Mouse (Mus musculus) liver, embryonic 14.5 days (tissue): ENCODE data around the gene Ang. TPM values are rescaled to one million over a fixed set of nuclear protein-coding genes. Genes with fewer than 3 reads are reported as not detected.

Experiments
- ATAC-seq: fragments of 200-750 bp; cut with Nextera tagmentation; 2 replicates; pipeline ENCODE4 v1.8.0; 2017; ENCODE audit warnings: moderate number of reproducible peaks, mild to moderate bottlenecking, moderate library complexity; ENCODE audit not compliant: insufficient read depth
- DNase-seq, 3 experiments: peaks; one replicate each; pipeline ENCODE4 v3.0.0-alpha.2; 2012 to 2013; ENCODE audit warnings: low read depth in 3 of 3, low spot score in 3 of 3
- H3K27ac ChIP-seq: fragments of 300-500 bp; sonication (generic); 2 replicates; pipeline ENCODE4 v1.5.1; 2014; ENCODE audit warnings: moderate library complexity, mild to moderate bottlenecking, control low read depth, inconsistent platforms
- H3K27me3 ChIP-seq: fragments of 300-500 bp; sonication (generic); 2 replicates; pipeline ENCODE4 v1.6.1; 2014; ENCODE audit warnings: mild to moderate bottlenecking, low read length, moderate library complexity; ENCODE audit not compliant: control insufficient read depth, insufficient read depth
- H3K36me3 ChIP-seq: fragments of 300-500 bp; sonication (generic); replicated peaks from 2 replicates; pipeline ENCODE4 v1.6.1; 2014; ENCODE audit warnings: low read depth; ENCODE audit not compliant: control insufficient read depth, insufficient read depth
- H3K4me1 ChIP-seq, 2 experiments: fragments of 200-500 bp in 1 of 2; fragments of 300-500 bp in 1 of 2; sonication (generic) in 1 of 2; replicated peaks; 2 replicates each; pipeline ENCODE4 v1.6.1; 2012 to 2014; ENCODE audit warnings: antibody characterized with exemption in 1 of 2, inconsistent platforms in 1 of 2, low read length in 1 of 2; ENCODE audit not compliant: control insufficient read depth in 2 of 2, insufficient read depth in 2 of 2
- H3K4me2 ChIP-seq: fragments of 300-500 bp; sonication (generic); 2 replicates; pipeline ENCODE4 v1.6.1; 2014; ENCODE audit warnings: low read depth, mild to moderate bottlenecking, control low read depth, moderate library complexity
- H3K4me3 ChIP-seq, 2 experiments: fragments of 200-500 bp in 1 of 2; fragments of 300-500 bp in 1 of 2; sonication (generic) in 1 of 2; 2 replicates each; pipeline ENCODE4 v1.5.1; 2012 to 2014; ENCODE audit warnings: low read depth in 2 of 2, low read length in 2 of 2, mild to moderate bottlenecking in 2 of 2, control low read depth in 1 of 2, inconsistent platforms in 1 of 2, moderate library complexity in 1 of 2; ENCODE audit not compliant: insufficient read depth in 1 of 2
- H3K9ac ChIP-seq: fragments of 300-500 bp; sonication (generic); replicated peaks from 2 replicates; pipeline ENCODE4 v1.6.1; 2014; ENCODE audit warnings: mild to moderate bottlenecking, control low read depth, moderate library complexity
- H3K9me3 ChIP-seq: fragments of 300-500 bp; sonication (generic); 2 replicates; pipeline ENCODE4 v1.6.1; 2016; ENCODE audit warnings: low read length, mixed read lengths; ENCODE audit not compliant: control insufficient read depth
- CTCF ChIP-seq: IDR thresholded peaks from 2 replicates; pipeline ENCODE4 v1.5.1; 2016; ENCODE audit warnings: antibody characterized with exemption, low read depth, control low read depth
- EP300 ChIP-seq: IDR thresholded peaks from 2 replicates; pipeline ENCODE4 v1.6.1; 2016; ENCODE audit warnings: antibody characterized with exemption, low read depth
- WGBS: fragments of 180-500 bp; shearing (Covaris S2); extraction: QIAGEN DNeasy Blood & Tissue Kit; methylation state at CpG from one replicate; pipeline ENCODE4 v1.1.7; 2014; ENCODE audit not compliant: insufficient replicate concordance; 5-methylcytosine and 5-hydroxymethylcytosine counted together
- polyA plus RNA-seq, 2 experiments: library from polyadenylated mRNA; depleted of rRNA in 1 of 2; stranded (reverse) in 1 of 2; unstranded in 1 of 2; fragments of >200 nt; fragmentation: Nextera tagmentation in 1 of 2; extraction: Ambion mirVana in 1 of 2; gene quantifications; 2 replicates each; pipeline versions ENCODE4 v1.2.1 to v1.2.3; 2012 to 2014

Ang gene
- polyA plus RNA-seq, 2 experiments, result 3.4 to 5.4 TPM

- no peaks in the 10 kb centered on the region for H3K9me3 ChIP-seq
- H3K4me2 ChIP-seq, result no peak overlapping the region
- H3K4me3 ChIP-seq, result no peak overlapping the region
- H3K9ac ChIP-seq, result no peak overlapping the region
- no peak for DNase-seq
- WGBS, result 49% methylated on average over 9 of the region's 9 CpGs
- TF ChIP-seq CTCF, result no peak
- TF ChIP-seq EP300, result no peak
- H3K27me3 ChIP-seq, result no peaks in the 10 kb centered on the region
- no peak for ATAC-seq
- peaks cover 0 to 4% of the 10 kb centered on the region in 2 experiments; a peak in 1 of 4 replicates for H3K4me1 ChIP-seq
- no peak overlapping the region for H3K27ac ChIP-seq
- H3K36me3 ChIP-seq, result no peaks in the 10 kb centered on the region
These were observed 22.5 kb downstream of the Ang start for GRCm38 (mm10) chr14:51113476-51113875.

GRCm38 (mm10) chr14:51113916-51114560, 23.1 kb downstream of the Ang start, which contains the start of gene Eddm3b:
Gene Eddm3b (plus strand): TSS chr14:51114426.
- H3K4me2 ChIP-seq, result no peak within 1 kb of the TSS
- H3K4me1 ChIP-seq, result peaks cover 0 to 4% of the 10 kb centered on the region in 2 experiments; a peak in 1 of 4 replicates
- DNase-seq (no peak), ATAC-seq (no peak)
- TF ChIP-seq EP300, result no peak
- TF ChIP-seq CTCF, result no peak
- no peaks in the 10 kb centered on the region for H3K36me3 ChIP-seq
- no peak within 1 kb of the TSS for H3K4me3 ChIP-seq
- WGBS, result 64% methylated on average over 12 of the region's 12 CpGs
- H3K27ac ChIP-seq, result no peak within 1 kb of the TSS
- no peaks in the 10 kb centered on the region for H3K27me3 ChIP-seq
- no peak within 1 kb of the TSS for H3K9ac ChIP-seq
- H3K9me3 ChIP-seq, result no peaks in the 10 kb centered on the region

GRCm38 (mm10) chr14:51125684-51126083, 34.7 kb downstream of the Ang start:
- Histone ChIP-seq H3K27ac (no peak overlapping the region), H3K4me3 (no peak overlapping the region), H3K27me3 (no peaks in the 10 kb centered on the region), H3K36me3 (no peaks in the 10 kb centered on the region), H3K4me1 (peaks cover 44 to 59% of the 10 kb centered on the region in 2 experiments), H3K9me3 (no peaks in the 10 kb centered on the region), H3K9ac (no peak overlapping the region), H3K4me2 (no peak overlapping the region)
- WGBS, result 81% methylated on average over 6 of the region's 6 CpGs
- no peak for TF ChIP-seq CTCF
- TF ChIP-seq EP300, result no peak
- ATAC-seq (no peak), DNase-seq (no peak)

GRCm38 (mm10) chr14:51127648-51128258, 36.8 kb downstream of the Ang start:
- Histone ChIP-seq H3K36me3 (no peaks in the 10 kb centered on the region), H3K4me2 (peak overlapping the region; percentile 90), H3K27me3 (no peaks in the 10 kb centered on the region), H3K9me3 (no peaks in the 10 kb centered on the region), H3K4me1 (peaks cover 60 to 73% of the 10 kb centered on the region in 2 experiments), H3K27ac (peak overlapping the region; percentile 99), H3K4me3 (peak overlapping the region in 1 of 2 experiments; percentile 8; a peak in 1 of 4 replicates), H3K9ac (peak overlapping the region; percentile 65)
- TF ChIP-seq EP300 (peak; percentile 57), CTCF (peak; percentile 25)
- 21% methylated on average over 2 of the region's 2 CpGs for WGBS
- DNase-seq (peak; percentile 71 to 77 (median 73)), ATAC-seq (peak; percentile 83)
